Mouse (Mus musculus): ENCODE results near the gene Gm10160. TPM values are rescaled to one million over a fixed set of nuclear protein-coding genes. Genes with fewer than 3 reads are reported as not detected.

The Gm10160 gene
- polyA plus RNA-seq, 1 experiment from 2014 or later: not detected

DNA sequence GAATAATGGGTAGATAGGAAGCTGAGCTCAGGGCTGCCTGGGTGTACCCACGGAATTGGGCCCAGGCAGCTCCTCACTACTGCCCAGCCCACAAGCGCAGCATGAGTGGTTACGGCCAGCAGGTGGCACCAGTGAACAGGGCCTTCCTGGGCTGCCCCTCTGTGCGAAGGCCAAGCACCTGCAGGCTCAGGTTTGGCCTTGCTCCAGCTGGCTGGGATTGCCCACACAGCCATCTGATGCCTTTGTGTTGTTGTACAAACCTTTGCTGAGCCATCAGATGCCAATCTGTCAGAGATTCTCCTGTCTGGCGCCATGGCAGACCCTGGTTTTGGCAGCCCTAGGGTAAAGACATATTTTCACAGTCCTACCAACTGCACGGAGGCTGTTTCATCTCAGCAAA lies 12.6 kb upstream of the Gm10160 start:
- Histone ChIP-seq H3K4me2 (no peak overlapping the region), H3K9me3 (no peaks in the 10 kb centered on the region), H3K9ac (no peak overlapping the region), H3K36me3 (no peaks in the 10 kb centered on the region), H3K27ac (replicated peaks) (no peak overlapping the region), H3K27me3 (no peaks in the 10 kb centered on the region), H3K4me3 (no peak overlapping the region), H3K4me1 (replicated peaks) (no peaks in the 10 kb centered on the region)
- WGBS: 20% methylated on average over 6 of the region's 6 CpGs
- ATAC-seq (ENCODE audit: low FRiP score, low read depth): peak; percentile 69

DNA sequence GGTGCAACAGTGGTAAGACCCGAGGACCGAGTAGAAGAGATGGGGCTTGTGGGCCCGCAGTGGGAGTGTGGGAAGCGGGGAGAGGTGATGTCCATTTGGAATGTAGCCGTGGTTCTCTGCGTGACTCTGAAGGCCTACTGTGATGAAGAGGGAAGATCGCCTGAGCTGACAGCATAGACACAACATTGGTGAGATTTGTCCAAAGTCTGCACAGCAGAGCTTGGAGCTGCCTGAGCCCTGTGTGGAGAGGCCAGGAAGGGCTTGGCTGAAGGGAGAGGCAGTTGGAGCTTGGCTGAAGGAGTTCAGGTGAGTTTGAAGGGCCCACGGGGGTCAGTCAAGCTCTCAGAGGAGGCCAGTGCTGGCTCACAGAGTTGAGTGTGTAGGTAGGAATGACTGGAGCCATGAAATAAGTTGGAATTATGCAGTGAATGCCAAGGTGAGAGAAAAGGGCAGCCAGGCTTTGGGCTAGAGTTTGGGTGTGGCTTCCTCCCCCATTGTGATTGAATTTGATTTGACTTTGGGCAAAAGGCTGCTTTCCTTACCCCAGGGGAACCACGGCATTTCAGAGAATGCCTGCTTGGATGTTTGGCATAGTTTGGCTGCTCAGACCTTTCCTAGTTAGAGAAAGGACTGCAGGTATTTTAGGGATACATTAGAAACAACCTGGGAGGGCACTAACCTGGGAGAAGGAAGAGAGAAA lies 11.8 kb upstream of the Gm10160 start:
- no peak overlapping the region for H3K27ac ChIP-seq (replicated peaks)
- no peak overlapping the region for H3K4me2 ChIP-seq
- WGBS: 89% methylated on average over 9 of the region's 9 CpGs
- H3K4me3 ChIP-seq: no peak overlapping the region
- no peak for ATAC-seq (ENCODE audit: low FRiP score, low read depth)
- no peaks in the 10 kb centered on the region for H3K27me3 ChIP-seq
- H3K9me3 ChIP-seq: no peaks in the 10 kb centered on the region
- H3K9ac ChIP-seq: no peak overlapping the region
- no peaks in the 10 kb centered on the region for H3K36me3 ChIP-seq
- H3K4me1 ChIP-seq (replicated peaks): no peaks in the 10 kb centered on the region

DNA sequence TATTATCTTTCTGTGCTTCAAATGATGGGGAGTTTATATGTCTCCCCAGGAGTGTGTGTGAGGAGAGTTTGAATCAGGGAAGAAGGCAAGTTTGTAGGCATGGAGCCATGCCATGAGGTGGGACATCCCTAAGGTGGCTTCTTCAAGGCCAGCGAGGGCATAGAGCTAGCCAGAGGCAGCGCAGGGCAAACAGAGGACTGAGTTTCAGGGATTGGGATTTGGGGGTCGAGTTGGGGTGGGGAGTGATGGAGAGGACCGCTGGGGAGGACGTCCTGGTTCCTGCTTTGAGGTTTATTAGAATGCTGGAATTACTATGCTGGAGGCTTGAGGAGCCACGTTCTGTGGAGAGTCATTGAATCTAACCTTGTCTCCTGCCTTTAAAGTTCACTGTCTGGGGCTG lies 10.3 kb upstream of the Gm10160 start:
- Histone ChIP-seq H3K27me3 (no peaks in the 10 kb centered on the region), H3K4me3 (no peak overlapping the region), H3K27ac (replicated peaks) (no peak overlapping the region), H3K36me3 (no peaks in the 10 kb centered on the region), H3K4me2 (no peak overlapping the region), H3K9ac (no peak overlapping the region), H3K4me1 (replicated peaks) (no peaks in the 10 kb centered on the region; the same call in 1 of the 2 replicates), H3K9me3 (no peaks in the 10 kb centered on the region)
- 94% methylated on average over 6 of the region's 6 CpGs for WGBS
- ATAC-seq (ENCODE audit: low FRiP score, low read depth): no peak

DNA sequence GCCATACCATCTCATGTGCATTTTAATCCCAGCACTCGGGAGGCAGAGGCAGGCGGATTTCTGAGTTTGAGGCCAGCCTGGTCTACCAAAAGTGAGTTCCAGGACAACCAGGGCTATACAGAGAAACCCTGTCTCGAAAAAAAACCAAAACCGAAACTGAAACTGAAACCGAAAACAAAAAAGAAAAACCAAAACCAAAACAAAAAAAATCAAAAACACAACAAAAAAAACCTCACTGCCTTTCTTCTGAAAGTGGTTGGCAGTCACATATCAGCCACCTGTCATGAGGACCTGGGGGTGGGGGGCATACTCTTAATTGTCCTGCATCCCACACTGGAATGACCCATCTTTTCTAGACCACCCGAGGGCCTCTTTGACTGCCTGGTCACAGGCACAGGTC lies 9.0 kb upstream of the Gm10160 start:
- 0 out of 2 replicates have a peak, but pooled peaks cover 5% of the 10 kb centered on the region for H3K27me3 ChIP-seq
- peaks cover 11% of the 10 kb centered on the region for H3K4me1 ChIP-seq (replicated peaks)
- no peak overlapping the region for H3K4me3 ChIP-seq
- WGBS: 88% methylated on average over 6 of the region's 6 CpGs
- ATAC-seq (ENCODE audit: low FRiP score, low read depth): no peak
- no peak overlapping the region for H3K27ac ChIP-seq (replicated peaks)
- no peaks in the 10 kb centered on the region for H3K36me3 ChIP-seq
- no peak overlapping the region for H3K9ac ChIP-seq
- no peaks in the 10 kb centered on the region for H3K9me3 ChIP-seq
- H3K4me2 ChIP-seq: no peak overlapping the region

DNA sequence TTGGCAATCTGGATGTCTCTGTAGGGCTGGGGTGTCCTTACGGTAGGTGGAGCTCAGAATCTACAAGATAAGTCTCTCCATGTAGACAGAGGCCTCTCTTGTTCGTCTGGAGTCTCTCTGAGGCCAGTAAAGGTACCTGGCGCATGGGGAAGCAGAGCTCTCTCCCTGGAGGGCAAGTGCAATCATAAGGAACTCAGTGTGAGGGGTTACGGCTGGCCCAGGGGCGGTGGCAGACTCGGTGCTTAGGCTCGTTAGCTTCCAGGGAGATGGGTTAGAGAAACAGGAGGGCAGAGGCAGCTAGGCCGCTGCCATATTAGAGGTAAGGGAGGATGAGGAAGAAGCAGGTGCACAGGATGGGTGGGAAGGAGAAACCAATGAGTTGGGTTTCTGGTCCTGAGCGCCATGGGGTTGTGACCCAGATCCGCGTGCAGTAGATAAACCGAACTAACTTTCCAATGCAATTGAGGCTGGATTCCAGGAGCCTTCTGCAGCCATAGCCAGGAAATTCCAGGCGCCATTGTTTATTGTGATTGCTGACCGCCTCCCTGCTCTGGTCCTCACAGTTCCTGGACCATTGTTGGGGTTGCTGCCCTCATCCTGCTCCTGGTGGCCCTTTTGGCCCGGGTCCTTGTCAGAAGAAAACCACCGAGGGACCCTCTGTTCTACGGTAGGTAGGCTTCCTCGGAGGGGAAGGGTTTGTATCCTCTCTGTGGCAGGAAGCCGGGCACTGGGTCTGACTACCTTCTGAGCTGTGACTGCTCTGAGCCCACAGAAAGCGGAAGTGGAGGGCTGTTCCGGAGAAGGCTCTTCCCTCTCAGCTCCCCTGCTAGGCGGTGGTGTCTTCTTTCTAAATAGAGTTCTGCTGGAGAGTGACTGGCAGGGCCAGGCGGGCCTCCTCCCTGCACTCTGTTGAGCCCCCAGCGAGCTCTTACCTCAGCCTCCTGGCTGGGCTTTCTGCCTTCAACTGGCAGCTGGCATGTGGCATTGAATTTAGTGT lies 7.3 kb upstream of the Gm10160 start:
- Histone ChIP-seq H3K36me3 (no peaks in the 10 kb centered on the region), H3K9me3 (no peaks in the 10 kb centered on the region), H3K27ac (replicated peaks) (no peak overlapping the region), H3K27me3 (0 out of 2 replicates have a peak, but pooled peaks cover 5% of the 10 kb centered on the region), H3K4me1 (replicated peaks) (peaks cover 23% of the 10 kb centered on the region), H3K4me3 (no peak overlapping the region), H3K4me2 (no peak overlapping the region), H3K9ac (no peak overlapping the region)
- no peak for ATAC-seq (ENCODE audit: low FRiP score, low read depth)
- WGBS: 75% methylated on average over 24 of the region's 24 CpGs

DNA sequence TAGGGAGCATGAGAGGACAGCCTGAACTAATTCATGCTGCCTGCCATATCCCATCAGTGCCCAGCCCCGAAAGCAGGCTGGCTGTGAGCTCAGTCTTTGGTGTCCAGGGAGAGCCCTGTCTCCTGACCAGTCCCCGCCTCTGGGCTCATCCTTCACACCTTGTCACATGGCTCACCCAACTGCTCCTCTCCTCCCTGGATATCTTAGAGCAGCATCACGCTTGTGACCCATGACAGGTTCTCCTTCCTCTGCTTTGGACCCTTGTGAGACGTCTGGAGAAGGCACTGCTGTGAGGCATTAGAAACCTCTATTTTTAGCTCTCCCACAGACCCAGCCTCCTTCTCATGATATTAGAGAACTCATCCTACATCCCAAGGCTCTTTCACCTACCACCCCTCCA lies 6.3 kb upstream of the Gm10160 start:
- WGBS: 78% methylated on average over 4 of the region's 4 CpGs

DNA sequence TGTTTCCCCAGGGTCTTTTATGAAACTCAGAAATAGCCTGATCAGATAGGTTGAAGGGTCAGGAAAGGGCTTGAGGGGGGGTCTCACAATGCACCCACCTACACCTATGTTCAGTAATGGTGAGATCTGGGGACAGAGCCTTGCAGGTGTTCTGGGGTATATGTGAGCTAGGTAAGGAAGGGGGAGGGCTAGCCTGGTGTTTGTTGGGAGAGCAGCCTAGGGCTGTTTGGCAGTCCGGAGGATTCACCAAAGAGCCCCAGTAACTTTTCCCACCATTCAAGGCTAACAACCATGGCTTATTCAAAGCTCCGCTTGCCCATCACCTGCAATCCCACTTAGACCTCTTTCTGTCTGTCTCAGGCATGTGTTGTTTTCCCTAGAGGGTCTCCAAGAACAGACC lies 5.9 kb upstream of the Gm10160 start:
- ATAC-seq (ENCODE audit: low FRiP score, low read depth): no peak
- H3K36me3 ChIP-seq: no peaks in the 10 kb centered on the region
- H3K27ac ChIP-seq (replicated peaks): no peak overlapping the region
- peaks cover 23% of the 10 kb centered on the region for H3K4me1 ChIP-seq (replicated peaks)
- no peak overlapping the region for H3K4me2 ChIP-seq
- H3K9ac ChIP-seq: no peak overlapping the region
- no peak overlapping the region for H3K4me3 ChIP-seq
- no peaks in the 10 kb centered on the region for H3K9me3 ChIP-seq
- H3K27me3 ChIP-seq: peaks cover 5% of the 10 kb centered on the region; the same call in 1 of the 2 replicates
- 71% methylated on average over 2 of the region's 2 CpGs for WGBS

More for the DNA sequence above, 6.3 kb upstream of the Gm10160 start:
- Histone ChIP-seq H3K9me3 (no peaks in the 10 kb centered on the region), H3K27me3 (peaks cover 5% of the 10 kb centered on the region; the same call in 1 of the 2 replicates), H3K4me3 (no peak overlapping the region), H3K27ac (replicated peaks) (no peak overlapping the region), H3K4me2 (no peak overlapping the region), H3K9ac (no peak overlapping the region), H3K36me3 (no peaks in the 10 kb centered on the region), H3K4me1 (replicated peaks) (peaks cover 23% of the 10 kb centered on the region)
- ATAC-seq (ENCODE audit: low FRiP score, low read depth): no peak

DNA sequence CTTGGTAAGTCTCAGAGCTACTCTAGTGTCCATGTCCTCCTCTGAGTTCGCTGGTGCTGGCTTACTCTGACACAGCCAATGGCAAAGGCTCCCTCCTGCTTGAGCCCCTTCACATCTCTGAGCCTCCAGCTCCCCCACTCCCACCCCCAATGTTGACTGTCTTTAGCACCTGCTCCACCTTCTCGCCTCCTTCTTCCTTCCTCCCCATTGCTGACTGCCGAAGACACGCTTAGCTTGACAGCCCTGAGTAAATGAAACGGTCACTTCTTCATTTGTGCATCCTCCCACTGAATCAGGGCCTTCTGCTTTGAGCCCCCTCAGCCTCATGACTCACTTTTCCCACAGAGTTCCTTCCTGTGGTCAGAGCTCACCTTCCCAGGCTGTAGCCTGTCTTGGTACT lies 5.4 kb upstream of the Gm10160 start:
- H3K4me3 ChIP-seq: no peak overlapping the region
- WGBS: 83% methylated on average over 5 of the region's 5 CpGs

DNA sequence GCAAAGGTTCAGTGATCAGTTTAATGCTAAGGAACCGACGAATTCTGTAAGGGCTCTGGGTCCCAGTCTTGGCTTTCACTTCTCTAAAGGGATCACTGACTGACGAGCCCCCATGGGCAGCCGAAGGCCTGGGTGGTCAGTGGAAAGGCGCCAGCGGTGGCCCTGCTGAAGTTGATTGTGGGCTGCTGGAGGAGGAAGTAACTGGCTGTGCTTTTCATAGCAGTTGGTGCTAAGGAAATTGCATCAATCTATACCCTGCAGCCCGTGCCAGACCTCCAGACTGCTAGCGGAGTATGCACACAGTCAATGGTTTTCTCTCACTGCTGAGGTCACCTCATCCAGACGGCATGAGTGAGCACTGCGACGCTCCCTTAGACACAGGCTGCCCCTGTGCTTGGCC lies 4.5 kb upstream of the Gm10160 start:
- Histone ChIP-seq H3K36me3 (no peaks in the 10 kb centered on the region), H3K9me3 (no peaks in the 10 kb centered on the region), H3K4me1 (replicated peaks) (peaks cover 23% of the 10 kb centered on the region), H3K27me3 (peaks cover 5% of the 10 kb centered on the region; the same call in 1 of the 2 replicates), H3K27ac (replicated peaks) (peak overlapping the region; percentile 23; the same call in 1 of the 2 replicates), H3K9ac (no peak overlapping the region; the same call in 1 of the 2 replicates), H3K4me3 (peak overlapping the region; percentile 56), H3K4me2 (peak overlapping the region; percentile 84)
- 0 out of 2 replicates have a peak, but pooled peaks have one; percentile 16 for ATAC-seq (ENCODE audit: low FRiP score, low read depth)
- WGBS: 53% methylated on average over 11 of the region's 11 CpGs

More for the DNA sequence above, 5.4 kb upstream of the Gm10160 start:
- Histone ChIP-seq H3K4me1 (replicated peaks) (peaks cover 23% of the 10 kb centered on the region), H3K9me3 (no peaks in the 10 kb centered on the region), H3K27me3 (peaks cover 5% of the 10 kb centered on the region; the same call in 1 of the 2 replicates), H3K36me3 (no peaks in the 10 kb centered on the region), H3K9ac (no peak overlapping the region), H3K27ac (replicated peaks) (no peak overlapping the region), H3K4me2 (no peak overlapping the region)
- no peak for ATAC-seq (ENCODE audit: low FRiP score, low read depth)

DNA sequence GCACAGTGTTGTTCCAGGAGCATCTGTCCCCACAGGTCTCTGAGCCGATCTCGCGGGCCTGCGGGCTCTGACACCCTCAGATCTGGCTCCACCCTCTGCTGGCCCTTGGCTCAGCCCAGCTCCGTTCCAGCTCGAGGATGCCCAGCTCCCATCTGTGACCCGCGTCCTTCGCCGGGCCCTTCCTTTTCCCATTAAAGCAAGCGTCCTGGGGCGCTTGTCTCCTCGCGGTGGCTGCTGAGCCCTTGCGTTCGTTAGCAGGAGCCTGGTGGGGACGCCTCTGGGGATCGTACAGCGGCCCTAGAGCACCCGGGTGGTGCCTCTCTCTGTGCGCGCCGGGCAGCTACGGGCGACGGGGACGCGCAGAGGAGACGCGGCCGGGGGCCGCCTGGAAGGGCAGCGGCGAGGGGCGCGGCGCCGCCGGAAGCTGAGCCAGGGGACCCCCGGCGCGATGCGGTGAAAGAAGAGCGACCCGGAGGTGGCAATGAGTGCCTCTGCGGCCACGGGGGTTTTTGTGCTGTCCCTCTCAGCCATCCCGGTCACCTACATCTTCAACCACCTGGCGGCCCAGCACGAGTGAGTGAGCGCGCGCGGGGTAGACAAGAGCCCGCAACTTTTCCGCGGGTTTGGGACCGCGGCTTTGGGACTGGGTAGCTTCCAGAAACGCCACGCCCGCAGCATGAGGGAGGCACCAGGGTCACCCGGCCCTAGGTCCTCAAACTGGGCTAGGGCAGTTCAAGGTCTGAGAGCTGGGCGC lies 3.6 kb upstream of the Gm10160 start, which contains the start of gene Tm6sf1:
TSS of gene Tm6sf1 (plus strand) at position 34 of the 754 bp plus-strand sequence.
- ATAC-seq (ENCODE audit: low FRiP score, low read depth): peak; percentile 54
- WGBS: under 1% methylated on average over 63 of the region's 64 CpGs
- Histone ChIP-seq H3K27ac (replicated peaks) (peak within 1 kb of the TSS; percentile 23), H3K4me3 (peak within 1 kb of the TSS; percentile 56), H3K4me1 (replicated peaks) (peaks cover 29% of the 10 kb centered on the region), H3K27me3 (peaks cover 5% of the 10 kb centered on the region; the same call in 1 of the 2 replicates), H3K9ac (peak within 1 kb of the TSS; percentile 66), H3K4me2 (peak within 1 kb of the TSS; percentile 84), H3K9me3 (no peaks in the 10 kb centered on the region), H3K36me3 (no peaks in the 10 kb centered on the region)

DNA sequence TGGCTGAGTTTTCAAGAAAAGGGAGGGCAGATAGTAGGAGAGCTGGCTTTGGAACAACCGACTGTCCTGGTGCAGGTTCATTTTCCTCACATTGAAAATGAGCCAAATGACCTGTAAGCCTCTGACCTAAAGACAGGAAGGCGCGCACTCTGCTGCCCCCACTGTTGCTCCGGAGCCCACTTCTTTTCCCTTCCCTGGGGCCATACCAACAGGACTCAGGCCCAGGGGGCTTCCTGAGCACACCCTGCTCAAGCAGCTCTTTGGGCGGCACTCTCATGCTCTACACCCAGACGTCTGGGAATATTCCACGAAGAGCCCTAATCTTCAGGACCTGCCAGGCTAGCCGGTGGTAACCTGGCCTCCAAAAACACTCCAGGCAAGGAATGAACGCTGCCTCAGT lies 2.6 kb upstream of the Gm10160 start:
- Histone ChIP-seq H3K4me3 (peak overlapping the region; percentile 56), H3K27me3 (peaks cover 5% of the 10 kb centered on the region; the same call in 1 of the 2 replicates), H3K4me2 (peak overlapping the region; percentile 84), H3K4me1 (replicated peaks) (peaks cover 29% of the 10 kb centered on the region), H3K9ac (0 out of 2 replicates have a peak overlapping the region, but pooled peaks have one; percentile 66), H3K36me3 (no peaks in the 10 kb centered on the region), H3K9me3 (no peaks in the 10 kb centered on the region), H3K27ac (replicated peaks) (no peak overlapping the region)
- 8% methylated on average over 9 of the region's 9 CpGs for WGBS
- ATAC-seq (ENCODE audit: low FRiP score, low read depth): no peak

All from hindbrain, embryonic 15.5 days (tissue).